Mouse (Mus musculus): Measurements from ENCODE around the gene Gemin4. TPM values are rescaled to one million over a fixed set of nuclear protein-coding genes. Genes with fewer than 3 reads are reported as not detected.
A peak's percentile ranks its signal among the peaks of the same experiment; 100 is the strongest.

Gemin4 gene
- total and polyA plus RNA-seq, 2 experiments from 2014 or later = 9.5 to 10.2 TPM

- DNase-seq (ENCODE audit: low spot score) (no peak), ATAC-seq (ENCODE audit: insufficient read depth, low read depth) (no peak)
- Histone ChIP-seq H3K27ac (ENCODE audit: low read depth) (no peak overlapping the region), H3K4me2 (ENCODE audit: low read depth, low read length) (no peak overlapping the region), H3K4me1 (ENCODE audit: control insufficient read depth, insufficient read depth) (peaks cover 7% of the 10 kb centered on the region; the same call in 1 of the 2 replicates), H3K4me3 (ENCODE audit: low read depth, low read length) (no peak overlapping the region), H3K9me3 (replicated peaks; ENCODE audit: control insufficient read depth, low read length) (no peaks in the 10 kb centered on the region), H3K27me3 (ENCODE audit: control insufficient read depth, insufficient read depth, low read length) (no peaks in the 10 kb centered on the region), H3K36me3 (replicated peaks; ENCODE audit: control insufficient read depth, insufficient read depth, low read length) (no peaks in the 10 kb centered on the region), H3K9ac (replicated peaks; ENCODE audit: low read depth, low read length) (no peak overlapping the region)
- TF ChIP-seq CTCF (IDR thresholded peaks at IDR 0.05; ENCODE audit: low read depth) = no peak
- no peak for TF ChIP-seq EP300 (IDR thresholded peaks at IDR 0.05; ENCODE audit: low read depth)
- 84% methylated on average over 4 of the region's 4 CpGs for WGBS
These were observed 33.7 kb downstream of the Gemin4 start for GRCm38 (mm10) chr11:76183745-76184144.

- DNase-seq (ENCODE audit: low spot score) = no peak
- H3K36me3 ChIP-seq (replicated peaks; ENCODE audit: control insufficient read depth, insufficient read depth, low read length) = no peaks in the 10 kb centered on the region
- peak overlapping the region; percentile 89 for H3K4me2 ChIP-seq (ENCODE audit: low read depth, low read length)
- ATAC-seq (ENCODE audit: insufficient read depth, low read depth) = 0 out of 2 replicates have a peak, but pooled peaks have one; percentile 5
- WGBS = 16% methylated on average over 7 of the region's 7 CpGs
- peak overlapping the region; percentile 75 for H3K4me3 ChIP-seq (ENCODE audit: low read depth, low read length)
- H3K27ac ChIP-seq (ENCODE audit: low read depth) = peak overlapping the region; percentile 54; the same call in 1 of the 2 replicates
- peak overlapping the region; percentile 67 for H3K9ac ChIP-seq (replicated peaks; ENCODE audit: low read depth, low read length)
- no peaks in the 10 kb centered on the region for H3K9me3 ChIP-seq (replicated peaks; ENCODE audit: control insufficient read depth, low read length)
- no peaks in the 10 kb centered on the region for H3K27me3 ChIP-seq (ENCODE audit: control insufficient read depth, insufficient read depth, low read length)
- TF ChIP-seq EP300 (IDR thresholded peaks at IDR 0.05; ENCODE audit: low read depth) (no peak), CTCF (IDR thresholded peaks at IDR 0.05; ENCODE audit: low read depth) (no peak)
- H3K4me1 ChIP-seq (ENCODE audit: control insufficient read depth, insufficient read depth) = peaks cover 15% of the 10 kb centered on the region
These were observed 37.3 kb downstream of the Gemin4 start for GRCm38 (mm10) chr11:76180146-76180540.

- Histone ChIP-seq H3K36me3 (replicated peaks; ENCODE audit: control insufficient read depth, insufficient read depth, low read length) (no peaks in the 10 kb centered on the region), H3K4me2 (ENCODE audit: low read depth, low read length) (peak within 1 kb of the TSS; percentile 89), H3K4me1 (ENCODE audit: control insufficient read depth, insufficient read depth) (peaks cover 15% of the 10 kb centered on the region), H3K4me3 (ENCODE audit: low read depth, low read length) (peak within 1 kb of the TSS; percentile 75), H3K27ac (ENCODE audit: low read depth) (peak within 1 kb of the TSS; percentile 54), H3K9ac (replicated peaks; ENCODE audit: low read depth, low read length) (peak within 1 kb of the TSS; percentile 67), H3K9me3 (replicated peaks; ENCODE audit: control insufficient read depth, low read length) (no peaks in the 10 kb centered on the region), H3K27me3 (ENCODE audit: control insufficient read depth, insufficient read depth, low read length) (no peaks in the 10 kb centered on the region)
- DNase-seq (ENCODE audit: low spot score) (peak; percentile 88), ATAC-seq (ENCODE audit: insufficient read depth, low read depth) (peak; percentile 90)
- TF ChIP-seq EP300 (IDR thresholded peaks at IDR 0.05; ENCODE audit: low read depth) (no peak), CTCF (IDR thresholded peaks at IDR 0.05; ENCODE audit: low read depth) (no peak)
- WGBS = under 1% methylated on average over 37 of the region's 37 CpGs
These were observed 37.8 kb downstream of the Gemin4 start, which contains the start of the genes Vps53 and Fam57a for GRCm38 (mm10) chr11:76179495-76180145. Vps53 (minus strand) TSS chr11:76179647. Fam57a (plus strand) TSS chr11:76179671.

- DNase-seq (ENCODE audit: low spot score) (peak; percentile 16), ATAC-seq (ENCODE audit: insufficient read depth, low read depth) (peak; percentile 66)
- Histone ChIP-seq H3K27me3 (ENCODE audit: control insufficient read depth, insufficient read depth, low read length) (no peaks in the 10 kb centered on the region), H3K9ac (replicated peaks; ENCODE audit: low read depth, low read length) (peak overlapping the region; percentile 67), H3K4me3 (ENCODE audit: low read depth, low read length) (peak overlapping the region; percentile 75), H3K9me3 (replicated peaks; ENCODE audit: control insufficient read depth, low read length) (no peaks in the 10 kb centered on the region), H3K36me3 (replicated peaks; ENCODE audit: control insufficient read depth, insufficient read depth, low read length) (peaks cover 5% of the 10 kb centered on the region; the same call in 1 of the 2 replicates), H3K27ac (ENCODE audit: low read depth) (peak overlapping the region; percentile 54), H3K4me1 (ENCODE audit: control insufficient read depth, insufficient read depth) (peaks cover 15% of the 10 kb centered on the region), H3K4me2 (ENCODE audit: low read depth, low read length) (peak overlapping the region; percentile 89)
- 1% methylated on average over 28 of the region's 28 CpGs for WGBS
- TF ChIP-seq CTCF (IDR thresholded peaks at IDR 0.05; ENCODE audit: low read depth) = no peak
- no peak for TF ChIP-seq EP300 (IDR thresholded peaks at IDR 0.05; ENCODE audit: low read depth)
These were observed 38.6 kb downstream of the Gemin4 start for GRCm38 (mm10) chr11:76178726-76179494.

- no peak for ATAC-seq (ENCODE audit: insufficient read depth, low read depth)
- Histone ChIP-seq H3K36me3 (replicated peaks; ENCODE audit: control insufficient read depth, insufficient read depth, low read length) (peaks cover 24% of the 10 kb centered on the region), H3K27me3 (ENCODE audit: control insufficient read depth, insufficient read depth, low read length) (no peaks in the 10 kb centered on the region), H3K27ac (ENCODE audit: low read depth) (no peak overlapping the region), H3K4me2 (ENCODE audit: low read depth, low read length) (no peak overlapping the region), H3K4me3 (ENCODE audit: low read depth, low read length) (no peak overlapping the region), H3K9me3 (replicated peaks; ENCODE audit: control insufficient read depth, low read length) (no peaks in the 10 kb centered on the region), H3K9ac (replicated peaks; ENCODE audit: low read depth, low read length) (no peak overlapping the region), H3K4me1 (ENCODE audit: control insufficient read depth, insufficient read depth) (0 out of 2 replicates have a peak, but pooled peaks cover 3% of the 10 kb centered on the region)
- DNase-seq (ENCODE audit: low spot score) = no peak
- TF ChIP-seq CTCF (IDR thresholded peaks at IDR 0.05; ENCODE audit: low read depth) (no peak), EP300 (IDR thresholded peaks at IDR 0.05; ENCODE audit: low read depth) (no peak)
- 67% methylated on average over 5 of the region's 5 CpGs for WGBS
These were observed 47.3 kb downstream of the Gemin4 start for GRCm38 (mm10) chr11:76170207-76170606.

Measured in heart, postnatal 0 days (tissue).